8 mouse cellular contexts compared by ENCODE assay signal in genomic region chr6:35176979-35177649, GRCm38 (mm10). TPM values are rescaled to one million over a fixed set of nuclear protein-coding genes. Genes with fewer than 3 reads are reported as not detected.
DNase-seq lines count a peak whose midpoint lies in the region; TF ChIP-seq lines count a peak whose summit lies in the region.

Gene Nup205, plus strand, starts transcription at chr6:35177421.

- intact Hi-C loops in left cerebral cortex, adult 2 months (cut with DNase I) = loop anchor here (1.0 to 5.0 kb wide), 2 partner anchors 44 to 180 kb away; partner anchors contain the start of gene Cnot4

- H3K4me3 ChIP-seq in left cerebral cortex, adult 2 months = peak within 1 kb of the TSS; percentile 94
- H3K4me3 ChIP-seq in macrophage (ENCODE audit: inconsistent target) = peak within 1 kb of the TSS; percentile 44

- H3K27ac ChIP-seq in left cerebral cortex, adult 2 months = peak within 1 kb of the TSS; percentile 99
- peak within 1 kb of the TSS; percentile 89 for H3K27ac ChIP-seq in macrophage

- peaks cover 43% of the 10 kb centered on the region for H3K79me2 ChIP-seq in macrophage (ENCODE audit: inconsistent target)

- 4% methylated on average over 31 of the region's 34 CpGs for WGBS in macrophage (ENCODE audit: missing documents)

- no peaks in the 10 kb centered on the region for H3K36me3 ChIP-seq in macrophage (ENCODE audit: inconsistent target)

- peak; percentile 93 for DNase-seq in adrenal gland, adult 2 months
- DNase-seq in embryo, embryonic 10 days (ENCODE audit: low spot score) = peak; percentile 91
- peak; percentile 73 for DNase-seq in gastrocnemius, postnatal 10 days
- peak; percentile 62 for DNase-seq in hindlimb bud, embryonic 11.5 days (ENCODE audit: extremely low spot score, low read depth, low spot score)
- DNase-seq in left cerebral cortex, adult 2 months (ENCODE audit: extremely low spot score in 1 of 2, low spot score in 2 of 2) = peak; percentile 80 to 82
- DNase-seq in retina, postnatal 7 days (ENCODE audit: low read depth, low spot score) = peak; percentile 73
- peak; percentile 77 for DNase-seq in urinary bladder, postnatal 4 days (ENCODE audit: low spot score in 2 of 2)

- TF ChIP-seq CTCF in left cerebral cortex, adult 2 months (IDR thresholded peaks at IDR 0.05) = peak; percentile 2; the same call in 1 of the 2 replicates

RNA-seq across cellular contexts. Expression of gene Nup205, which starts in this region (rescaled TPM):
- total RNA-seq in adrenal gland, adult 2 months (2021) = 10 to 100 TPM; 33.7 to 35.4 TPM
- polyA plus RNA-seq in adrenal gland, adult 2 months (2012; rRNA removed) = 6.9 and 8.6 TPM in 2 replicates
- total RNA-seq in gastrocnemius, postnatal 10 days (2021) = 10 to 100 TPM; 14.6 to 20.6 TPM
- total RNA-seq in left cerebral cortex, adult 2 months (2021) = 10 to 100 TPM; 24.6 to 27.1 TPM
- 10 to 100 TPM; 22.3 to 90.4 (median 61.6) TPM for total RNA-seq in macrophage (2018; cell fraction: chromatin; rRNA removed)
- 10 to 100 TPM; 10.3 to 22.2 (median 17.4) TPM for total RNA-seq in macrophage (2018; cell fraction: cytosol; rRNA removed)
- total RNA-seq in macrophage (2018; cell fraction: nucleus; rRNA removed) = 10 to 100 TPM; 20.3 to 70.9 (median 34.3) TPM
- 16.6 to 30.2 TPM (median 17.1 TPM) in 3 replicates for polyA plus RNA-seq in macrophage (2018)

Comparison
In these comparisons a context has a peak if more than half of its experiments do, and no peak if none do; other contexts are left out.
1. Peak in every context shown above with its lines: DNase-seq, H3K4me3 ChIP-seq and H3K27ac ChIP-seq.